Mouse (Mus musculus) ovary, postnatal 36 days (tissue): ENCODE data around the gene 1810055G02Rik.

ENCODE experiments used
- DNase-seq: peaks from one replicate; pipeline ENCODE4 v3.0.0; 2022; ENCODE audit warnings: low spot score, mixed read lengths

The 1810055G02Rik gene

DNA sequence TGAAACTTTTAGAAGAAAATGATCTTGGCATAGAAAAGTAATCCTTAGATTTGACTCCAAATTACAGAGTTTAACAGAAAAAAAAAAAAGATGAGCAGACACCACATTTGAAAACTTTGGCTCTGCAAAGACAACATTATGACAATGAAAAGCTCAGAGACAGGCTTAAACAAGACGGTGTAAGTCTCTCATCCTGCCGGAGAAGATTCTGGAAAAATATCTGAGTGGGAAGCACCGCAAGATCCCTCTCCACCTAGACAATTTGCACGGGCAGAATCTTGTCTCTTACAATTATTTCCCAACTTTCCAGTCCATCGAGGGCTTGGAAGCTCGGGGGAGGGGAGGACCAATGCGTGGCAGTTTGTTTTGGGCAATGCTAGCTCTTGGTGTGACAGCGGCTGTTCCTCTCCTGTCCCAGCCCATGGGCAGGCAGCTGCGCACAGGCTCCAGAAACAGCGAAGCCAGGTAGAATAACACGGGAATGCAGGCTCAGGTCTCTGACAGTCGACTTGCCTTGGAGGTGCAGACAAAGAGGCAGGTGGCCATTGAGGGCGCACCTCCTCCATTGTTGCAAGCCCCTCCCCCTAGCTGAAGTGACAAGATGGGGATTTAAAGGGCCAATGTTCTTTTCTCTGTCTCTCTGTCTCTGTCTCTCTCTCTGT, 35.9 kb downstream of the 1810055G02Rik start:
- DNase-seq = peak; percentile 59

DNA sequence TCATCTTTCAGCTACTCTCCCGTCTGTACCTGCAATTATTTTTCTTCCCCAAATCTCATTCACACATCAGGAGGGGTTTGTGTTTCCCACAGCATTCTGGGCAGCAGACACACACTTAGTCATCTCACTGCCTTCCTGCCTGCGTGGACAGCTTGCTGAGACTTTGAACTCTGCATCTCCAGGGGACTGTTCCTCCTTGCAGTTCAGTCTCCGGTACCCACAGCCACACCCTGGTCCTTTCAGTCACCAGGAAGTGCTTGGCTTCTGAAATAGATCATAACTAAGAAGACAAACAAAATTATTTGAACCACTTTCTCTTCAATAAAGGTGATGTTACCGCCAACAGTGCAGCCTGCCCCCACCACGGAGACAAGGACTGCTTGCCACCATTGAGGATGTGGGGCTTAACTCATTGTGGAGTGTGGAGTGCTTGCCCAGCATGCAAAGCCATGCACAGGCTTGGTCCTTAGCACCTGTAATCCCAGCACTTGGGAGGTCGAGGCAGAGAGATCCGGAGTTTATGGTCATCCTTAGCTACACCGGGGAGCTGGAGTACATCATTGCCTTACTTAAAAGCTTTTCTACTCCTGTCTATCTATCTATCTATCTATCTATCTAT, 44.6 kb downstream of the 1810055G02Rik start:
- no peak for DNase-seq

DNA sequence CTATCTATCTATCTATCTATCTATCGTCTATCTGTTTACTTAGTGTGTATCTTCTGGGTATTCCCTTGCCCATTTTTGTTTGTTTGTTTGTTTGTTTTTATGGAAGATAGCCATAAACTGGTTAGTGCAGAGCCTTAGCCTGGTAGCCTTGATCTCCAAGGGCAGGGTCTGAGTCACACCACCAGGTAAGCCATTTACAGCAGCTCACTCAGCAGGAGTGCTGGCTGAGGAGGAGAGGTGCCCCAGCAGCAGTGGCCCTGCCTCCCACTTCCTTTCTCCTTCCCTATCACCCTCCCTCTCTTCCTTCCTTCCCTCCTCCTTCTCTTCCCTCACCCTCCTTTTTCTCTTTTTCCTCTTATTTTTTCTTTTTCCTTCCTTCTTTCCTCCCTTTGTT, 45.1 kb downstream of the 1810055G02Rik start:
- DNase-seq = no peak

GRCm38 (mm10) chr19:3753738-3754137, 45.6 kb downstream of the 1810055G02Rik start:
- DNase-seq = no peak

DNA sequence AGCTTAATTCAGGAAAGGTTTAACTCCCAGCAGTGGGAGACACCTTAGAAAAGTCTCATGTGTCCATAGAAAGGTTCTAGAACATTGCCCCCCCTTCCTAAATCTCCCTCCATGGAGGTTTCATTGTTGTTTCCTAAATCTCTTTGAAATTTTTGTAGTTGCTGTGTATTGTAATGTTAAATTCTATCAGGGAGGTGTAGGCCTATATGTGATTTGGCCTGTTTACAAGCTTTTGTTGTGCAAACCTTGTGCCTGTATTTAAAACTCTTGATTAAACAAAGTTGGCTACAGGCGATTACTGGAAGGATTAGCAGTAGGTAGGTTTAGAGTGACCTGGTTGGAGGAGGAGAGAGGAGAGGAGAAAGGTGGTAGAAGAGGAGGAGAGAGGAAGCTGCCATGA, 49.8 kb downstream of the 1810055G02Rik start:
- DNase-seq = no peak

GRCm38 (mm10) chr19:3765221-3765820, 57.2 kb downstream of the 1810055G02Rik start:
- DNase-seq = no peak

DNA sequence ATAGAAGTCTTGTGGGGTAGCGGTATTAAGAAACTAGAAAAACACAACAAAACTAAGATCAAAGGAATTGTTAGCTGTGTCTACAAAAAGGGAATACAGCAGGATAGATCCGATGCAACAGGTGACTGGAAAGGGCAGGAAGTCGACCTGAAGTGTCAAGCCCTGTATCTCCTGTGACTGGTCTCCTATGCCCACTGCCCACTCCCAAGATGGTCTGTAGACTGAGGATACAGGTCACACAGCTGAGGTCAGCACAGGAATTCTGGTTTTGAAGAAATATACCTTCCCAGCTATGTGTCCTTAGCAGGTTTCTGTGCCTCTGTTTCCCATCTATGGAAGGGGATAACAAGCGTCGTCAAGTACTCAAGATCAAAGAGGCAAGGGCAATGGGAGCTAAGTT, 58.3 kb downstream of the 1810055G02Rik start:
- no peak for DNase-seq

DNA sequence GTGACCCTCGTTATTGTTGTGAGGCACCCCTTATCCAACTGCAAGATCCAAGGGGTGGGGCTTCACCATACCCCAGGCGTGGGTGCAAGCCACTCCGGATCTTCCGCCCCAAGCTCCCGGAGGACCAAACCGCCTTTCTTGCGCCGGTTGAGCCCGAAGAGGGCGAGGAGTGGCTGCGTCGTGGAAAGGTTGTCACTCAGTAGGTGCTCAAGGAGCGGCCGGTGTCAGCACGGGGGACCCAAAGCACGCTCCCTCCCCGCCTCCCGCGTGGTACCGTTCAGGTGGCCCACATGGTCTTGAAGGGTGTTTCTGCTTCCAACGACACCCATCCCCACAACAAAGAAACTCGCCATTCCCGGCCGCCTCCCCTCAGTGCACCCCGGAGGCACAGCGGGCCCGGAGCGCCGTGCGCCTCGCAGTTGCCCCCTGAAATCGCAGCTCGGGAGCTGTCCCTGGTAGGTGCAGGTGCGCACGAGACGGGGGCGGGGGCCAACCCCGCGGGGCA, 59.2 kb downstream of the 1810055G02Rik start, which contains the start of gene Kmt5b:
Gene Kmt5b, plus strand, starts transcription at position 146 of the 505 bp plus-strand sequence.
- DNase-seq = no peak
